Mouse (Mus musculus) intestine, embryonic 14.5 days (tissue): ENCODE data around the gene Ndufaf8. TPM values are rescaled to one million over a fixed set of nuclear protein-coding genes. Genes with fewer than 3 reads are reported as not detected.

Experiments used
- ATAC-seq: fragments of 200-750 bp; cut with Nextera tagmentation; replicated peaks from 2 replicates; pipeline ENCODE4 v1.8.0; 2017; ENCODE audit warnings: low read depth, moderate number of reproducible peaks, moderate TSS enrichment, moderate library complexity; ENCODE audit not compliant: low FRiP score, low TSS enrichment
- DNase-seq: peaks from one replicate; pipeline ENCODE4 v3.0.0-alpha.2; 2018; ENCODE audit warnings: low spot score
- H3K27ac ChIP-seq: fragments of 300-500 bp; sonication (generic); 2 replicates; pipeline ENCODE4 v1.5.1; 2014; ENCODE audit warnings: low read depth, mild to moderate bottlenecking, control low read depth
- H3K27me3 ChIP-seq: fragments of 300-500 bp; sonication (generic); replicated peaks from 2 replicates; pipeline ENCODE4 v1.6.1; 2014; ENCODE audit warnings: low read length, control low read depth; ENCODE audit not compliant: control insufficient read depth, insufficient read depth
- H3K36me3 ChIP-seq: fragments of 300-500 bp; sonication (generic); 2 replicates; pipeline ENCODE4 v1.6.1; 2014; ENCODE audit warnings: low read length, control low read depth; ENCODE audit not compliant: control insufficient read depth, insufficient read depth
- H3K4me1 ChIP-seq: fragments of 300-500 bp; sonication (generic); replicated peaks from 2 replicates; pipeline ENCODE4 v1.6.1; 2014; ENCODE audit warnings: low read length, control low read depth, mixed read lengths; ENCODE audit not compliant: control insufficient read depth, insufficient read depth
- H3K4me2 ChIP-seq: fragments of 300-500 bp; sonication (generic); 2 replicates; pipeline ENCODE4 v1.6.1; 2014; ENCODE audit warnings: low read length
- H3K4me3 ChIP-seq: fragments of 300-500 bp; sonication (generic); 2 replicates; pipeline ENCODE4 v1.5.1; 2014; ENCODE audit warnings: low read depth, low read length, control low read depth, mixed read lengths
- H3K9ac ChIP-seq: fragments of 300-500 bp; sonication (generic); 2 replicates; pipeline ENCODE4 v1.6.1; 2014; ENCODE audit warnings: mild to moderate bottlenecking, low read length
- H3K9me3 ChIP-seq: fragments of 300-500 bp; sonication (generic); 2 replicates; pipeline ENCODE4 v1.6.1; 2016; ENCODE audit warnings: low read length, control low read depth; ENCODE audit not compliant: control insufficient read depth
- WGBS: fragments of 180-500 bp; shearing (Covaris S2); extraction: QIAGEN DNeasy Blood & Tissue Kit; methylation state at CpG from one replicate; pipeline ENCODE4 v1.1.7; 2014; 5-methylcytosine and 5-hydroxymethylcytosine counted together
- polyA plus RNA-seq: library from polyadenylated mRNA; unstranded; fragments of >200 nt; fragmentation: Nextera tagmentation; extraction: Ambion mirVana; gene quantifications from 2 replicates; pipeline ENCODE4 v1.2.1, GENCODE M21; 2014

The Ndufaf8 gene
- polyA plus RNA-seq, 1 experiment from 2014 or later, result 106 TPM

DNA sequence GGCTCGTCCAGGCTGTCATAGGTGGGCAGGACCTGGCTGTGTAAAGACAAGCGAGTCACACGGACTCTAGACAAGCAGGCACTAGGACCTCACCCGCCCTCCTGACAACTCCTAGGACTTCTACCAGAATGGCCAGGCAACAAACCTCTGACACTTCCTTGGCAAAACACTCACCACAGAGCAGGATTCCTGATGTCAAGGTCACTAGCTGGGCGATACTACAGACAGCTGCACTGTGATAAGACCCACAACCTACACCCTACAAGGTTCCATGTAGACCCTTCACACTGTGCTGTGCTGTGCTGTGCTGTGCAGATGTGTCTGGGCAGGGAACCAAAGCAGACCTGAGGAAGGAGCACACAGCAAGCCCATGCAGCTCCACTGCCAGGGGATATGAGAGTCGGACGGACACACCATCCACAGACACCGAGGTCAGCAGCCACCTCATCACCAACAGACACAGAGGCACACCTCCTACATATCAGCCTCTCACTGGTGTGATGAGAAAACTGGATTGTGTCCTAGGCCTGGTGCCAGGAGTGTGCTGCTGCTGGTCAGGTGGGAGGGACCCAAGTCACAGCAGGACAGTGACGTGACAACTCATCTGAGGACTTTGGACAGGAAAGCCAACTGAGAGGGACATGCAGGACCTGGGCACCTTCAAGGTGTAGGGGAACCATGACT, 36.3 kb downstream of the Ndufaf8 start:
- Histone ChIP-seq H3K4me2 (no peak overlapping the region), H3K9me3 (no peaks in the 10 kb centered on the region), H3K4me3 (no peak overlapping the region), H3K4me1 (no peaks in the 10 kb centered on the region), H3K27me3 (no peaks in the 10 kb centered on the region), H3K36me3 (peaks cover 41% of the 10 kb centered on the region), H3K9ac (no peak overlapping the region), H3K27ac (no peak overlapping the region)
- DNase-seq, result no peak
- WGBS, result 85% methylated on average over 9 of the region's 9 CpGs
- no peak for ATAC-seq

DNA sequence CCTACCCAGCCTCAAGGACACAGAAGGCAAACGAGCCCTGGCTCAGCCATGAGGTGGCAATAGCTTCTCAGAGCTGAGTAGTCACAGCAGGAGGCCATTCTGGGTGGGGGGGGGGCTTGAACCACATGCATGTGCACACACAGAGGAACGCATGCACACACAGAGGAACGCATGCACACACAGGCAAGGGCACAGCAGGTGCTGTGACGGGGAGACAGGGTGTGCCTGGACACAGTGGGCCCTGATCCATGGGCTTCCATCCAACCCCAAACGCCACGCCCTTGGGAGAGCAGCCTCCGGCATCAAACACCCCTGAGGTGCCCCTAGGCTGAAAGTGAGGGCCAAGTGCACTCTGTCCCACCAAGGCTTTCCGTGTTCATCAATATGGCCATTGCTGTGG, 37.5 kb downstream of the Ndufaf8 start:
- H3K27ac ChIP-seq, result no peak overlapping the region
- ATAC-seq (no peak), DNase-seq (no peak)
- peaks cover 42% of the 10 kb centered on the region for H3K36me3 ChIP-seq
- no peak overlapping the region for H3K4me3 ChIP-seq
- no peak overlapping the region for H3K4me2 ChIP-seq
- no peaks in the 10 kb centered on the region for H3K27me3 ChIP-seq
- 77% methylated on average over 8 of the region's 8 CpGs for WGBS
- H3K9me3 ChIP-seq, result no peaks in the 10 kb centered on the region
- no peak overlapping the region for H3K9ac ChIP-seq
- H3K4me1 ChIP-seq, result no peaks in the 10 kb centered on the region

DNA sequence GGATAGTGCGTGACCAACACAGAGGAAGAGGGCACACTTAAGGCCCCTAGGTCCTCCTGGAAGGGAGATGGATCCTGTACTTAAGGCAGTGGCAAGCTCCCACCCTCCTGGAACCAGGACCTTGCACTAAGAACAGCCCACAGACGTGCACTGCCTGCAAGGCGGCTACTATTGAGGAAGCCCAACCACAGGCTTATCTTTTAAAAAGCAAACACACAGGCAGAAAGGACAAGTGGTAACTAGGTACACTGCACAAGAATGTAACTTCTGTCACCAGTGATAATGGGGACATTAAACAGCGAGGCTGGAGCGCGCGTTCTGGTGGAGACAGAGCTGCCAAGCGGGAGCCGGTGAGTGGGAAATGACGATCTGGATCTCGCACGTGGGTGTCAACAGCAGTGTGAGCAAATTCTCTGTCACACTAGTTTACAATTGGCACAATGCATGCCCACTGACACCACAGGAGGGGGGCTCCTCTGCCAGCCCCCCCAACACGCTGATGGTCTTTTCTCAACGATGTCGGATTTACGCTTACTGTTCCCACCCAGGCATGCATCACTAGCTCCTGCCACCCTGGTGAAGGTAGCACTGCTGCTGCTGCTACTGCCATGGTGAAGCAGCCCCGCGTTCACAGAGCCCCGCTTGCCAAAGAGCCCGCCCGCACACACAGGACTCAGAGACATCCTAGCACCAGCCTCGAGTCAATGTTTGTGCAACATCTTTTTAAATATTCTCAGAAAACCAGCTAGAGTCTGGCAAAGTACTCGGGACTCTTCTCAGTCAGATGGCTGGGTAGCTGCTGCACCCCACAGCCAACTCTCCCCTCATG, 38.3 kb downstream of the Ndufaf8 start:
- no peak overlapping the region for H3K4me3 ChIP-seq
- no peaks in the 10 kb centered on the region for H3K4me1 ChIP-seq
- WGBS, result 58% methylated on average over 23 of the region's 23 CpGs
- peaks cover 34% of the 10 kb centered on the region for H3K36me3 ChIP-seq
- no peak overlapping the region for H3K9ac ChIP-seq
- no peak; the same call in 1 of the 2 replicates for ATAC-seq
- peak; percentile 57 for DNase-seq
- H3K9me3 ChIP-seq, result no peaks in the 10 kb centered on the region
- H3K27me3 ChIP-seq, result no peaks in the 10 kb centered on the region
- H3K27ac ChIP-seq, result no peak overlapping the region
- H3K4me2 ChIP-seq, result no peak overlapping the region

DNA sequence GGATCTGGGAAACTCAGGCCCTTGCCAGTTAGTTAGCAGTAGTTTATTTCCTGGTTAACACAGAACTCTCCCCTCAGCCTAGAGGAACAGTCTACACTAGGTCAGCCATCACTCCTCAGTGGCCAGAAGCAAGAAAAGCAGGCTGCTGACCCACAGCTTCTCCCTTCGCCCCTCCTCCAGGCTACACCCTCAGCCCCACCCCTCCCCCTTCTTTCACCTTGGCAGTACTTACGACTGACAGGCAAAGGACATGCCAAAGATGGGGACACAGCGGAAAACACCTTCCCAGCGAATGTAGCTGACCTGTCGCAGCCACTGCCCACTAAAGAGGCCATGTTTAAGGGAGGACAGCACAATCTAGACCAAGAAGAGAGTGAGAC, 38.9 kb downstream of the Ndufaf8 start:
- 37% methylated on average over 5 of the region's 5 CpGs for WGBS
- no peak for DNase-seq
- no peak overlapping the region for H3K27ac ChIP-seq
- H3K27me3 ChIP-seq, result no peaks in the 10 kb centered on the region
- no peaks in the 10 kb centered on the region for H3K9me3 ChIP-seq
- no peak overlapping the region for H3K4me2 ChIP-seq
- H3K9ac ChIP-seq, result no peak overlapping the region
- peaks cover 28% of the 10 kb centered on the region for H3K36me3 ChIP-seq
- no peaks in the 10 kb centered on the region for H3K4me1 ChIP-seq
- no peak overlapping the region for H3K4me3 ChIP-seq
- ATAC-seq, result no peak

DNA sequence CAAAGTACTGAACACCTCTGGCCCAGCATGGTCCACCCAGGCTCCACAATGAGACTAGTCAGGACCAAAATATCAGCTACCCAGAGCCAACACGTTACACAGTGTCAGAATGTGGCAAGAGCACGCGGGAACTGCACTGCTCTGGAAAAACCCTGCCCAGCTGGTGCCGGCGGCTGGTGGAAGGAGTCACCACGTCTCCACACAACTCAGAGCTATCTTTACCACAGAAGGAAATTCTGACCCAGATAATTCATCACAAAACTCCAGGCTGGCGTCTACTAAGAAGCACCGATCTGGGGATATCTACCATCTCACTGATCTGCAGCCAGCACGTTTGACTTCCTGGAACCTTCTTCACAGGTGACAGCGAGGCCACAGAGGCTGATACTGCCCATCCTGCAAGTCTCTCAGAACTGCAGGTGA, 40.6 kb downstream of the Ndufaf8 start:
- Histone ChIP-seq H3K4me3 (no peak overlapping the region), H3K4me1 (peaks cover 6% of the 10 kb centered on the region), H3K4me2 (no peak overlapping the region), H3K9me3 (no peaks in the 10 kb centered on the region), H3K27ac (no peak overlapping the region), H3K9ac (no peak overlapping the region), H3K36me3 (peaks cover 20% of the 10 kb centered on the region), H3K27me3 (no peaks in the 10 kb centered on the region)
- 85% methylated on average over 10 of the region's 10 CpGs for WGBS
- ATAC-seq (no peak), DNase-seq (no peak)

DNA sequence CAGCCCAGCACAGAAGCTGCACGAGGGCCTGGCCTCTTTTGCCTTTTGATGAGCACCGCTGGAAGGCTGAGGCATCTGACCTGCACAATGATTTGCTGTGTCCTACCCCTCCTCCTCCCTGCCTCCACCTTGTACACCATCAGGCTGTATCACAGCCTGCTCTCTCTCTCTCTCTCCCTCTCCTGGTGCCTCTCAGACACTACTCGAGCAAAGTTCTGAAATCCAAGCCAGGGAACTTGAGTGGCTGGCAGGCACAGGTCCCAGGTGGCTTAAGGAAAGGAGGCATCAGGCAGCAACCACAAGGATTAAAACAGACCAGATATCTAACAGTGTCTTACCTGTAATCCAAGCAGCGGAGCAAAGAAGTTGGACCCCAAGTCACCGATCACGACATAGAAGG, 41.5 kb downstream of the Ndufaf8 start:
- H3K9me3 ChIP-seq, result no peaks in the 10 kb centered on the region
- ATAC-seq (no peak), DNase-seq (no peak)
- no peak overlapping the region for H3K4me3 ChIP-seq
- 76% methylated on average over 6 of the region's 6 CpGs for WGBS
- H3K27ac ChIP-seq, result no peak overlapping the region
- H3K9ac ChIP-seq, result no peak overlapping the region
- peaks cover 17% of the 10 kb centered on the region; the same call in 1 of the 2 replicates for H3K36me3 ChIP-seq
- no peak overlapping the region for H3K4me2 ChIP-seq
- peaks cover 6% of the 10 kb centered on the region for H3K4me1 ChIP-seq
- H3K27me3 ChIP-seq, result no peaks in the 10 kb centered on the region

DNA sequence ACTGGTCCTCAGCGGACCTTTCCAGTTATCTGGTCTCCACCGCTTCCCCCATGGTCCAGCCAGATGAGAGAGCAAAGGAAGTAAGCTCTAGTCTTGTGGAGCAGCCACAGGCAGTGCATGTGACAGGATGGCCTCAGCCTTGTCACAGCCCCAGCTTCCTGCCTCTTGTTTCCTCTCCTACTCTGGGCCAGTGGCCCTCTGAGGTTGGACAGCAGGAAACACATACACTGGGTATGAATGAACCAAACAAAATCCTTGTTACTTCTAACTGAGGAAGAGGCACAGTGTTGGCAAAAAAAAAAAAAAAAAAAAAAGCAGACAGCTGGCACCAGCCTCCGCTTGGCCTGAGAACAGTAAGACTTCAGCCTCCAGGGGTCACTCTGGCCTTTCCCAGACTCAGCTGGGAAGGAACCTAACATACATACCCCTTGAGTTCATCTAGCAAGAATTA, 43.9 kb downstream of the Ndufaf8 start:
- ATAC-seq (no peak; the same call in 1 of the 2 replicates), DNase-seq (no peak)
- Histone ChIP-seq H3K36me3 (peaks cover 29% of the 10 kb centered on the region; the same call in 1 of the 2 replicates), H3K9me3 (no peaks in the 10 kb centered on the region), H3K4me1 (peaks cover 6% of the 10 kb centered on the region), H3K9ac (no peak overlapping the region), H3K4me3 (no peak overlapping the region), H3K27ac (peak overlapping the region; percentile 54; the same call in 1 of the 2 replicates), H3K27me3 (no peaks in the 10 kb centered on the region), H3K4me2 (no peak overlapping the region)
- 76% methylated on average over 3 of the region's 3 CpGs for WGBS

DNA sequence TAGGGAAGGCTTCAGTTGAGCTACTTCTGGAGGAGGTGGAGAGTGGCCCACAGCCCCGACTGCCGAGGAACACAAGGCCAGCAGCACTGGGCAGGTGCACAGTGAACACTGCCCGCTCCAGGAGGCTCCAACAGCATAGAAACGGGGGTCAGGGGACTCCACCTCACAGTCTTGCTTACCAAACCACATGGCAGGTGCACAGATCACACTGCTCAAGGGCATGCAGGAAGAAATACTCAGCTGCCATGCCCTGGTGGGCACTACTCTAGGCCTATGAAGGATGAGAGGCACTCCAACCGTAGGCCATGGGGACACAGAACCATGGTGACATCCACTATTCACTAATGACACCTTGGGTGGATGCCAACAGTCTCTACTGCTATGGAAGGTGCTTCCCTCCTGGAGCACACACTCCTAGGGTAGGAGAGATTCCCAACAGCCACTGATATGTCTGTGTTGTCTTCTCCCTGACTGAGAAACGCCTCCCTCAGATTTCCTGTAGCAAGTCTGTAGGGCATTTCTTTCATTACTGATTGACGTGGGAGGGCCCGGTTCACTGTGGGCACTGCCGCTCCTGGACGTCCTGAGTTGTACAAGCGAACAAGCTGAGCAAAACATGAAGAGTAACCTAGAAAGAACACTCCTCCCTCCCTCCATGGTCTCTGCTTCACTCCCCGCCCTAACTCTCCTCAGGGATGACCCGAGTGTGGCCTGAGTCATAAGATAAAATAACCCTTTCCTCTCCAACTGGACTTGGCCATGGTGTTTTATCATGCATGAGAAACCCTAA, 45.2 kb downstream of the Ndufaf8 start:
- DNase-seq, result no peak
- Histone ChIP-seq H3K4me2 (no peak overlapping the region), H3K36me3 (peaks cover 22% of the 10 kb centered on the region; the same call in 1 of the 2 replicates), H3K27me3 (no peaks in the 10 kb centered on the region), H3K9me3 (no peaks in the 10 kb centered on the region), H3K4me1 (peaks cover 6% of the 10 kb centered on the region), H3K4me3 (no peak overlapping the region), H3K27ac (no peak overlapping the region), H3K9ac (no peak overlapping the region)
- no peak for ATAC-seq
- whole genome bisulfite sequencing, result 65% methylated on average over 13 of the region's 13 CpGs
